Mouse (Mus musculus): Measurements from ENCODE around the gene Med19.
"Not testable (repeated sequence)": the region's sequence is repeated elsewhere in the genome, so short reads cannot be mapped to it uniquely, and the experiment has no call there.

Gene Med19

GRCm38 (mm10) chr2:84721182-84721581 lies 43.0 kb downstream of the Med19 start:
- DNase-seq, result no peak

- no peak for DNase-seq
Measured at GRCm38 (mm10) chr2:84723856-84724255, 45.7 kb downstream of the Med19 start.

GRCm38 (mm10) chr2:84725770-84726169 lies 47.6 kb downstream of the Med19 start:
- no peak for DNase-seq

DNA sequence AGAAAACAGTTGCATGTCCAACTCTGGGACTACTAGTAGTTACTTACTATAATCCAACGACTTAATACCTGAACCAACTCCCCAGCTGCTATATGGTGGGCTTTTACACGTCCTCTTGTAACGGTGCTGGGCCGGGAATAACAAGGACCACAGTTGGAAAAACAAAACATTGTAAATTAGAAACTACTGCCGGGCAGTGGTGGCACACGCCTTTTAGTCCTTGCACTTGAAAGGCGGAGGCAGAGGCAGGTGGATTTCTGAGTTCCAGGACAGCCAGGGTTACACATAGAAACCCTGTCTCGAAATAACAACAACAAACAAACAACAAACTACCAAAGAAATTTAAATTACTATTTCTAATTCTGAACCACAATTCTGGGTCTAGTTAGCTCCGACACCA lies 48.5 kb downstream of the Med19 start:
- DNase-seq, result no peak

- DNase-seq, result peak; percentile 94
Measured at GRCm38 (mm10) chr2:84727172-84727858, 49.1 kb downstream of the Med19 start, which contains the start of gene Clp1. Gene Clp1, minus strand, starts transcription at chr2:84727350.

DNA sequence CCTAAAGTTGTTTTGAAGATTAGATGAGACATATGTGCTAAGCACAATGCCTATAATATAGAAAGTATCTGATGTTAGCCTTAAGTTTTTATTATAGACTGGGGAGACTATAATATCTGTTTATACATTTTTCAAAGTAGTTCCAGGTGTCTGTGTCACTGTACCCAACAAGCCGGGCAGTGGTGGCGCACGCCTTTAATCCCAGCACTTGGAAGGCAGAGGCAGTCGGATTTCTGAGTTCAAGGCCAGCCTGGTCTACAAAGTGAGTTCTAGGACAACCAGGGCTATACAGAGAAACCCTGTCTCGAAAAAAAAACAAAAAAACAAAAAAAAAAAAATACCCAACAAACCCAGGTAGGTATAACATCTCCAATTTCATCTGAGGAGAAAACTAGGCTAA lies 50.0 kb downstream of the Med19 start:
- DNase-seq, result not testable (repeated sequence)

DNA sequence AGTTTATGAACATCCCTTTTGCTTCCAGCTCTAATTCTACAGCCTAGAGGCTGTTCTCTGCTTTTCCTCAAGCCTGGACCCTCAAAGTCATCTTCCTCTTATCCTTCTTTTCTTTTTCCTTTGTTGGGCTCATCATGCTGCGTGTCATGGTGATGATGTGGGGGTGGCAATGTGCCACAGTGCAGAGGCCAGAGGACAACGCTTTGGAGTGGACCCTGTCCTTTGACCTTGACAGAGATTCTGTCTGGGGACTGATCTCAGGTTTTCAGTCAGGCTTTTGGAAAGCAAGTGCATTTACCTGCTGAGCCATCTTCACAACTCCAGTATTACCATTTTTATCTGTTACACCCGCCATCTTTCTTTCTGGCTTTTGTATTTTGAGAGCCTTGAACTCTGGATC lies 53.0 kb downstream of the Med19 start:
- DNase-seq, result no peak

GRCm38 (mm10) chr2:84732394-84732793 lies 54.2 kb downstream of the Med19 start:
- no peak for DNase-seq

- no peak for DNase-seq
Measured at GRCm38 (mm10) chr2:84733579-84734300, 55.5 kb downstream of the Med19 start, which contains the start of gene Ypel4. Gene Ypel4, plus strand, starts transcription at chr2:84734058.

DNA sequence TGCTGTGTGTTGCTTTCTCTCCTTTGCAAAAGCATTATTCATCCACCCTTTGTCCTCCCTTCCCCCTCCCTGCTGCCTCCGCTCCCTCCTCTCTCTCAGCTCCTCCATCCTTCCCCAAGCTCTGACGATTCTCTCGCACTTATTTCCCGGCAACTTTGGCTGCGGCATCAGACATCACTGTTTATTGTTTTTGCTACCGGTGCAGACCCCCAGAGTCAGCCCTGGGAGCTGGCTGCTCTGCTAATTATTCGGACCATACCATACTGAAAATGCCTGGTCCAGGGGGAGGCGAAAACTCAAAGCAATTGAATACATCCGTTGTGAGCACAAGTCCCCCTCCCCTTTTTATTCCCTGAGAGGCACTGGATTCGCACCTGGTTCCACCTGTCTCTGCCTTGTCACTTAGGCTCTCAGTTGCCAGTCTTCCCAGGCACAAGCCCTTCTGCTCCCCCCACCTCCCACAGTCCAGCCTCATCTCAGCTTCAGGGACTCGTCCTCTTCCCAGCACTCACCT lies 56.2 kb downstream of the Med19 start:
- DNase-seq, result no peak

DNA sequence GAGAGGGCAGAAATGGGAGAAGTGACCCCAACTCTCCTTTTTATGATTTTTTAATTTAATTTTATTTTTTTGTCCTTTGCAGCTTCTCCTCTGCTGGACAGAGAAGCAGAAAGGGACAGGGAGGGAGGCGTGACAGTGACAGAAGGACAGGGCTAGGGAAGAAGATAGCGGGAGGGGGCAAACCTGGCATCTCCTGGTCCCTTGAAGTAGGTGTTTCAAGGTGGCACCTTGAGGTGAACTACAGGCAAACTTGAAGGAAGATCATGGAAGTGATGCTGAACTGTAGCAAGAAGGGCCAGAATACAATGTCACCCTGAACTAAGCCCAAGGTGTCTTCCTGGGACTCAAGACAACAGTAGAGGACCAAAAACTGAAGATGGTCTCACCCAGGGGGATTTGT lies 56.7 kb downstream of the Med19 start:
- DNase-seq, result no peak

DNA sequence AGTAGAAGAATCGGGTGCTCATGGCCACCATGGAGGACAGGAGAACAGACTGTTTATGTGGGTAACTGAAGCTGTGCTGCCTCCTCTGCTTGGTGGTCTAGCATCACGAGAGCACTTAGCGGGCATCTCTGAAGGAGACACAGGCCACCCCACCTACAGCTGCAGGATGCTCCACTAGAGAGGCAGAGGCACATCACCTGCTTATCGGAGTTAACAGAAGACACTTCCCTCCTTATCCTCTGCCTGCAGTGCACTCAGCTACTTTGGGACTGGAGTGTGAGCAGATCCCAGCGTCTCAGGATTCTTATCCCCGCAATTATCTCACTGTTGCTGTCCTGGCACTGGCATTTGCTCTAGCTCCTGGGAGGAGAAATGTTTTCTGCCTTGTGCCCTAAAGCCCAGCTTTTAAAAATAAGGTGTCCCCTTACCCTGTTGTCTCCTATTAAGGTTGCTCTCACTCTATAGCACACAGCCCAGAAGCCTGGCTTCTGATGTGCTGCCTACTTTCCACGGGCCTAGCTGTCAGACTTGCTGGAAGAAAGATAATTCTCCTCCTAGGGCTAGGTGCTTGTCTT lies 57.2 kb downstream of the Med19 start:
- no peak for DNase-seq

- DNase-seq, result no peak
Measured at GRCm38 (mm10) chr2:84736312-84737161, 58.3 kb downstream of the Med19 start.

- DNase-seq, result no peak
Measured at GRCm38 (mm10) chr2:84737451-84737925, 59.3 kb downstream of the Med19 start.
